Comparison of ENCODE assay signal across 9 mouse cellular contexts in the genomic region with DNA sequence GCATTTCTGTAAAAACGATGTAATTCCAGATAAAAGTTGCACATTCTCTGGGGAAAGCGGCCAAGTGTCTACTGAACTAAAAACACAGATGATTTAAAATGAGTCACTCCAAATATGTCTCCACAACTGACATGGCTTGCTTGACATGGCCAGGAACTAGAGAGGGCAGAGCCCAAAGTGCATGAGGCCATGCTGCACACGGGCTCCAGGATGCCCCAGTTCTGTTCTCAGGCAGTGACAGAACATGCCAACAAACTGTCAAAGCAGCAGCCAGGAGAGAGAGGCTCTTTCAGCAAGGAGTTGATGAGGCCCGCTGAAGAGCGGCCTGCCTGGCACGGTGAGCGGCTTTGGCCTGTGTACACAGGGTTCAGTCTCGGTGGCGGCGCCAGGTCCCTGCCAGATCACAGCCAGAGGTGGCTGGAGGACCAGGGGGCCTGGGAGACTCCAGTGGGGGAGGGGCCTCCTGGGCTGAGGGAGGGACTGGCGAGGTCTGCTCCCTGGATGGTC.
DNase-seq lines count a peak whose midpoint lies in the region; ATAC-seq lines count a peak whose summit lies in the region.
"Had no signal": no experiment of that assay in that cellular context is flagged by ENCODE, and none has a peak within 500 bp of the region (broad histone marks: within the 10 kb centered on the region; RNA-seq: fewer than 3 reads in every experiment).

No protein-coding gene starts in this region.

- peaks cover 45% of the 10 kb centered on the region for H3K36me3 ChIP-seq in hindbrain, embryonic 12.5 days
- H3K36me3 ChIP-seq in midbrain, embryonic 14.5 days (ENCODE audit: control insufficient read depth, insufficient read depth, low read length), result peaks cover 61% of the 10 kb centered on the region

- DNase-seq in ZHBTc4 (ENCODE audit: low read depth, low spot score), result peak; percentile 47
- peak; percentile 77 to 81 for DNase-seq in cerebellum, adult 18-20 months
- DNase-seq in gastrocnemius, adult 18-20 months (ENCODE audit: low spot score), result peak; percentile 70
- DNase-seq in left cerebral cortex, adult 9 months (ENCODE audit: low spot score in 2 of 2), result peak; percentile 43 to 69
- peak; percentile 71 for DNase-seq in midbrain, embryonic 14.5 days
- no peak for DNase-seq in T-cell, adult 2 months (ENCODE audit: low spot score)
- no peak for DNase-seq in embryo, embryonic 9.5 days (ENCODE audit: extremely low spot score)

- H3K4me2 ChIP-seq in hindbrain, embryonic 12.5 days (replicated peaks), result no peak overlapping the region
- no peak overlapping the region for H3K4me2 ChIP-seq in midbrain, embryonic 14.5 days (ENCODE audit: low read length)

- H3K4me3 ChIP-seq in hindbrain, embryonic 12.5 days, result no peak overlapping the region
- H3K4me3 ChIP-seq in midbrain, embryonic 14.5 days (replicated peaks; ENCODE audit: low read depth, low read length), result no peak overlapping the region
- H3K4me3 ChIP-seq: megakaryocyte, embryonic 14.5 days had no signal

- H3K9me3 ChIP-seq in hindbrain, embryonic 12.5 days (replicated peaks), result no peaks in the 10 kb centered on the region
- no peaks in the 10 kb centered on the region for H3K9me3 ChIP-seq in midbrain, embryonic 14.5 days (ENCODE audit: control insufficient read depth, low read length)
- H3K9me3 ChIP-seq: megakaryocyte, embryonic 14.5 days had no signal

- H3K27ac ChIP-seq in hindbrain, embryonic 12.5 days, result peak overlapping the region; percentile 30
- H3K27ac ChIP-seq in midbrain, embryonic 14.5 days (replicated peaks; ENCODE audit: low read depth, low read length), result peak overlapping the region; percentile 20

- H3K27me3 ChIP-seq in hindbrain, embryonic 12.5 days, result no peaks in the 10 kb centered on the region
- no peaks in the 10 kb centered on the region for H3K27me3 ChIP-seq in midbrain, embryonic 14.5 days (ENCODE audit: control insufficient read depth, insufficient read depth, low read length)

- H3K4me1 ChIP-seq in hindbrain, embryonic 12.5 days, result peaks cover 17% of the 10 kb centered on the region
- 0 out of 2 replicates have a peak, but pooled peaks cover 8% of the 10 kb centered on the region for H3K4me1 ChIP-seq in midbrain, embryonic 14.5 days (ENCODE audit: control insufficient read depth, insufficient read depth, low read length)

- 71% methylated on average over 11 of the region's 11 CpGs for WGBS in hindbrain, embryonic 12.5 days
- WGBS in midbrain, embryonic 14.5 days, result 62% methylated on average over 11 of the region's 11 CpGs

- no peak overlapping the region for H3K9ac ChIP-seq in hindbrain, embryonic 12.5 days
- no peak overlapping the region for H3K9ac ChIP-seq in midbrain, embryonic 14.5 days (replicated peaks; ENCODE audit: low read length)

- peak; percentile 35 for ATAC-seq in hindbrain, embryonic 12.5 days (ENCODE audit: low FRiP score)
- ATAC-seq in midbrain, embryonic 14.5 days (ENCODE audit: low FRiP score, low TSS enrichment), result peak; percentile 76

Comparison
In these comparisons a context has a peak if more than half of its experiments do, and no peak if none do; other contexts are left out.
1. DNase-seq: peak in ZHBTc4 (single experiment), cerebellum, adult 18-20 months (2 of 2), gastrocnemius, adult 18-20 months (single experiment), left cerebral cortex, adult 9 months (2 of 2) and midbrain, embryonic 14.5 days (single experiment); none in T-cell, adult 2 months (single experiment) and embryo, embryonic 9.5 days (single experiment).